Mouse (Mus musculus) ES-E14 (cell line): Measurements from ENCODE around the gene Sarm1. TPM values are rescaled to one million over a fixed set of nuclear protein-coding genes. Genes with fewer than 3 reads are reported as not detected.

Experiments
- DNase-seq: peaks from one replicate; pipeline ENCODE4 v3.0.0-alpha.2; 2013; ENCODE audit warnings: low read depth, low spot score
- H3K27ac ChIP-seq: 2 replicates; pipeline ENCODE4 v1.5.1; 2012; ENCODE audit warnings: low read depth, mild to moderate bottlenecking, low read length, moderate library complexity, mixed read lengths; ENCODE audit not compliant: poor library complexity, insufficient read depth, severe bottlenecking
- H3K36me3 ChIP-seq: 2 replicates; pipeline ENCODE4 v1.6.1; 2012; ENCODE audit warnings: mild to moderate bottlenecking, low read length, moderate library complexity, mixed read lengths; ENCODE audit not compliant: control insufficient read depth, poor library complexity, insufficient read depth, severe bottlenecking
- H3K4me1 ChIP-seq, 2 experiments: fragments of 150-350 bp in 1 of 2; sonication (generic) in 1 of 2; 2 replicates each; pipeline ENCODE4 v1.6.1; 2012; ENCODE audit warnings: low read length in 2 of 2, mild to moderate bottlenecking in 1 of 2, mixed read lengths in 1 of 2; ENCODE audit not compliant: control insufficient read depth in 2 of 2, insufficient read depth in 2 of 2, poor library complexity in 1 of 2
- H3K4me3 ChIP-seq, 2 experiments: fragments of 150-350 bp in 1 of 2; sonication (generic) in 1 of 2; 2 replicates each; pipeline ENCODE4 v1.5.1; 2012; ENCODE audit warnings: low read length in 2 of 2, low read depth in 1 of 2, mild to moderate bottlenecking in 1 of 2, mixed read lengths in 1 of 2; ENCODE audit not compliant: insufficient read depth in 1 of 2, poor library complexity in 1 of 2, severe bottlenecking in 1 of 2
- H3K9ac ChIP-seq: 2 replicates; pipeline ENCODE4 v1.6.1; 2012; ENCODE audit warnings: low read depth, mild to moderate bottlenecking, low read length, mixed read lengths; ENCODE audit not compliant: poor library complexity, insufficient read depth, severe bottlenecking
- H3K9me3 ChIP-seq: fragments of 150-350 bp; sonication (generic); 2 replicates; pipeline ENCODE4 v1.6.1; 2012; ENCODE audit warnings: low read depth, mild to moderate bottlenecking, low read length; ENCODE audit not compliant: control insufficient read depth, insufficient read depth
- CHD2 ChIP-seq: IDR thresholded peaks from 2 replicates; pipeline ENCODE4 v1.6.1; 2014; ENCODE audit warnings: mild to moderate bottlenecking, low read depth, low read length, inconsistent platforms
- HCFC1 ChIP-seq: IDR thresholded peaks from 2 replicates; pipeline ENCODE4 v1.6.1; 2012; ENCODE audit warnings: low read length, inconsistent platforms, borderline replicate concordance; ENCODE audit not compliant: insufficient read depth
- MAFK ChIP-seq: IDR thresholded peaks from 2 replicates; pipeline ENCODE4 v1.6.1; 2014; ENCODE audit warnings: mild to moderate bottlenecking, low read depth, low read length, inconsistent platforms; ENCODE audit not compliant: insufficient read depth
- ZC3H11A ChIP-seq: IDR thresholded peaks from 2 replicates; pipeline ENCODE4 v1.6.1; 2012; ENCODE audit warnings: low read depth, mild to moderate bottlenecking, inconsistent platforms, low read length, borderline replicate concordance
- ZNF384 ChIP-seq: IDR thresholded peaks from 2 replicates; pipeline ENCODE4 v1.6.1; 2012; ENCODE audit warnings: low read depth, low read length, inconsistent platforms
- in situ Hi-C, 2 experiments: fragments of 600-800 bp; cut with MboI; formaldehyde crosslinking; loops; one replicate each; pipeline ENCODE4 v1.15.1; 2025; ENCODE audit warnings: low sequenced_read_pairs in 2 of 2, inconsistent platforms in 1 of 2; ENCODE audit not compliant: unreplicated experiment in 2 of 2
- total RNA-seq: library from RNA; depleted of rRNA; stranded (reverse); fragments of 300-350 nt; gene quantifications from 2 replicates; pipeline ENCODE4 v1.2.3, GENCODE M21; 2012

The Sarm1 gene
- total RNA-seq, 1 experiment: 3.7 TPM

DNA sequence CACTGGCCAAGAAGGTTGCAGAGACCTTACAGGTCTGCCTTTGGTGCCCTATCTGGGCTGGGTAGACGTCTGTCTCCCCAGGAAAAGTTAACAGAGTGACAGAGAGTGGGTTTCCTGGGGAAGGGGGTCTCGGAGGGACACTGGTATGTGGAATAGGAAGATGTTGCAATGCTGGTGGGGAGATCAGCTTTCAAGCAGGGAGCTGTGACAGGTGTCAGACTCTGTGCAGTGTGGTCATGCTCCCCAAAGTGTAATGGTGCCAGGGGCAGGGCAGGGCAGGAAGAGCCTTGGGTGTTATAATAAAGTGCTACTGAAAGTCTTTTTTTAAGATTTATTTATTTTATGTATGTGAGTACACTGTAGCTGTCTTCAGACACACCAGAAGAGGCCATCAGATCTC lies 47.2 kb downstream of the Sarm1 start:
- H3K4me3 ChIP-seq: no peak overlapping the region
- peaks cover 0 to 7% of the 10 kb centered on the region in 2 experiments; a peak in 3 of 4 replicates for H3K4me1 ChIP-seq
- H3K27ac ChIP-seq: no peak overlapping the region
- no peak for DNase-seq
- no peaks in the 10 kb centered on the region for H3K36me3 ChIP-seq
- H3K9ac ChIP-seq: no peak overlapping the region
- in situ Hi-C loops: no loop called here
- H3K9me3 ChIP-seq: no peaks in the 10 kb centered on the region
- TF ChIP-seq CHD2 (no peak), ZNF384 (no peak), ZC3H11A (no peak), MAFK (no peak), HCFC1 (no peak)

DNA sequence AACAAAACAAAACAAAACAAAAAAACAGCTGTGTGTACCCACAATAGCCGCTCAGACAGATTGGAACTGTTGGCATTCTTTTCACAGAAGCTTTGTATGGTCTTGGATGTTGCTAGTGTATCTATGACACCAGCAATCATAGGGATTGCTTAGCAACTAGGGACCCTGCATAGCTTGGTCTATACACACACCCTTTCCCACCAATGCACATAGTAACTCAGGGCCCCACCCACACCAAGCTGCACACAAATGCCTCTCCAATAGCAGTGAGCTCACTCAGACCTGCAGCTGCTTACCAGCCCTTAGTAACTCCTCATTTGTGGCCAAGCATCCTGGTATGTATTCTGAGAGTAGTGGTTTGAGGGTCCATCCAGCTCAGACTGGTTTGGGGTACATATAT lies 49.3 kb downstream of the Sarm1 start:
- in situ Hi-C loops: no loop called here
- Histone ChIP-seq H3K9ac (no peak overlapping the region), H3K36me3 (no peaks in the 10 kb centered on the region), H3K4me3 (no peak overlapping the region), H3K4me1 (peaks cover 0 to 4% of the 10 kb centered on the region in 2 experiments; a peak in 3 of 4 replicates), H3K9me3 (no peaks in the 10 kb centered on the region), H3K27ac (no peak overlapping the region)
- no peak for TF ChIP-seq HCFC1
- no peak for DNase-seq

DNA sequence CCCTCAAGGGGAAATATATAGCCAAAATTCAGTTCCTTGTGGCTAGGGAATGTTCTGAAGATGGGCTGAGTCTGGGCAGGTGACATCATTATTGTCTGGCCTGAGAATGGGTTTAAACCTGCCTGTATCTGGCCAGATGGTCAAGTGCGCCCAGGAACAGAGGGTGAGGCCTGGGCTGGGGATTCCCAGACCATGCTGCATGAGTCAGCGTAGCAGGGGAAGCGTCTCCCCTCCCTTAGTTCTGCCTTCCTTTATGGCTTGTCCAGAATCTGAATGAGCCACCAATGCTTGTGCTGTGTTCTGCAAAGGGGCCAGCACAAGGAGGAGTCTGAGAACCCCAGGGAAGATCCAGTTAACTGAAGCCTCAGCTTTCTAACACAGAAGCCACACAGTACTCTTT lies 50.4 kb downstream of the Sarm1 start:
- DNase-seq: no peak
- Histone ChIP-seq H3K9me3 (no peaks in the 10 kb centered on the region), H3K9ac (no peak overlapping the region), H3K4me1 (peaks cover 0 to 4% of the 10 kb centered on the region in 2 experiments; a peak in 3 of 4 replicates), H3K4me3 (no peak overlapping the region), H3K27ac (no peak overlapping the region), H3K36me3 (no peaks in the 10 kb centered on the region)
- no peak for TF ChIP-seq CHD2
- TF ChIP-seq HCFC1: no peak
- no peak for TF ChIP-seq ZNF384
- TF ChIP-seq ZC3H11A: no peak
- 0 out of 2 replicates have a peak, but pooled peaks have one; percentile 22 for TF ChIP-seq MAFK
- in situ Hi-C loops: no loop called here

DNA sequence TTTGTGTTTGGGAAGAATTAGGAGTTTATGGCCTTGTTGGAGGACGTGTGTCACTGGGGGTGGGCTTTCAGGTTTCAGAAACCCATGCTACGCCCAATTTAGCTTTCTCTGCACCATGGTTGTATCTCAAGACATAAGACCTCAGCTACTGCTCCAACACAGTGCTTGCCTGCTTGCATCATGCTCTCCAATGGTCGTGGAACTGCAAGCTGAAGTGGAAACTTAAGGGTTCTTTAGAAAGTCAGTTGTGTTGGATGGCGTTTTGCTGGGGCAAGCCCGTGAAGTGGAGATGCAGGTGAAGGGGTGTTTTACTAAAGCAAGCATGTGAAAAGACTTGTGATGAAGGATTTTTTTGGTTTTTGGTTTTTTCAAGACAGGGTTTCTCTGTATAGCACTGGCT lies 54.4 kb downstream of the Sarm1 start:
- H3K9me3 ChIP-seq: no peaks in the 10 kb centered on the region
- TF ChIP-seq ZC3H11A (no peak), ZNF384 (no peak), MAFK (no peak), HCFC1 (no peak), CHD2 (no peak)
- H3K36me3 ChIP-seq: no peaks in the 10 kb centered on the region
- peaks cover 0 to 4% of the 10 kb centered on the region in 2 experiments; a peak in 3 of 4 replicates for H3K4me1 ChIP-seq
- no peak overlapping the region for H3K4me3 ChIP-seq
- in situ Hi-C loops: no loop called here
- no peak overlapping the region for H3K9ac ChIP-seq
- H3K27ac ChIP-seq: no peak overlapping the region
- DNase-seq: no peak

DNA sequence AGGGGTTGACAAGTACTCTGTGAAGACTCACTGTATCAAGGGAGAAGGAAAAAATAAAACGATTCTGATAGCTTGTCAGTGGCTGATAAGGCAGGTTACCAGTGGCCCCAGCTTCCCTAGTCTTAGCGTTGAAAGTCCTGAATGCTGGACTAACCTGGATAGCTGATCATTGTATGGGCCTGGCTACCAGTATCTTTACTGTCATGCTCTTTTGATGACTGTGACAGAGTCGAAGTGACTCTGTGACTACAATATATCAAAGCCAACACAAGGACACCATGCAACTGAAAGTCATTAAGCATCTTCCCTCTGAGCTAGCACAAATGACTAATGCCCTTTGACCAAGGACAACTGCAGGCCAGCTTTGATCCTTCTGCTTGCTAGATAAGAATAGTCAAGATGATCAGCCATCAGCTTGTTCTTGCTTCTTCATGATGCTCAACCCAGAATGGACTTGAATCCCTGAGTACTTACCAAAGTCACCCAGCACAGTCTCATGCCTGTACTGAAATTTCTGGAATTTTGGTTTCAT lies 59.1 kb downstream of the Sarm1 start:
- Histone ChIP-seq H3K4me1 (peaks cover 0 to 10% of the 10 kb centered on the region in 2 experiments; a peak in 3 of 4 replicates), H3K36me3 (no peaks in the 10 kb centered on the region), H3K9ac (no peak overlapping the region), H3K4me3 (no peak overlapping the region), H3K9me3 (no peaks in the 10 kb centered on the region), H3K27ac (no peak overlapping the region)
- in situ Hi-C loops: no loop called here
- TF ChIP-seq ZNF384 (no peak), HCFC1 (no peak), ZC3H11A (no peak)
- no peak for DNase-seq
